Comparison of ENCODE assay signal across 9 mouse cellular contexts in the genomic region with DNA sequence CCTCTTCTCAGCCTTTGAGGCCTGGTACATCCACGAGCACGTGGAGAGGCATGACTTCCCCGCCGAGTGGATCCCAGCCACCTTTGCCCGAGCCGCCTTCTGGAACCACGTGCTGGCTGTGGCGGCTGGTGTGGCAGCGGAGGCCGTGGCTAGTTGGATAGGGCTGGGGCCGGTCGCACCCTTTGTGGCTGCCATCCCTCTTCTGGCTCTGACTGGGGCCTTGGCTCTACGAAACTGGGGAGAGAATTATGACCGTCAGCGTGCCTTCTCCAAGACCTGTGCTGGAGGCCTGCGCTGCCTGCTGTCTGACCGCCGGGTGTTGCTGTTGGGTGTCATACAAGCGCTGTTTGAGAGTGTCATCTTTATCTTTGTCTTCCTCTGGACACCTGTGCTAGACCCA. TPM values are rescaled to one million over a fixed set of nuclear protein-coding genes. Genes with fewer than 3 reads are reported as not detected.
DNase-seq lines count a peak whose midpoint lies in the region; ATAC-seq lines count a peak whose summit lies in the region.
"Had no signal": no experiment of that assay in that cellular context is flagged by ENCODE, and none has a peak within 500 bp of the region (broad histone marks: within the 10 kb centered on the region; RNA-seq: fewer than 3 reads in every experiment).

No protein-coding gene starts in this region.

- H3K36me3 ChIP-seq in forebrain, embryonic 13.5 days (ENCODE audit: poor library complexity, severe bottlenecking) = peaks cover 24% of the 10 kb centered on the region
- peaks cover 22% of the 10 kb centered on the region for H3K36me3 ChIP-seq in forebrain, embryonic 14.5 days (ENCODE audit: control insufficient read depth, insufficient read depth, low read length)
- peaks cover 2% of the 10 kb centered on the region; the same call in 1 of the 2 replicates for H3K36me3 ChIP-seq in neural tube, embryonic 11.5 days (ENCODE audit: control insufficient read depth, insufficient read depth, low read length)
- H3K36me3 ChIP-seq in liver, embryonic 12.5 days = peaks cover 19% of the 10 kb centered on the region

- H3K27ac ChIP-seq in forebrain, embryonic 13.5 days = no peak overlapping the region
- H3K27ac ChIP-seq in forebrain, embryonic 14.5 days (ENCODE audit: low read depth, low read length) = no peak overlapping the region
- no peak overlapping the region for H3K27ac ChIP-seq in neural tube, embryonic 11.5 days (ENCODE audit: low read depth, low read length)
- 0 out of 2 replicates have a peak overlapping the region, but pooled peaks have one; percentile 87 for H3K27ac ChIP-seq in liver, embryonic 12.5 days

- DNase-seq in forebrain, embryonic 14.5 days (ENCODE audit: low spot score) = no peak
- DNase-seq in neural tube, embryonic 11.5 days (ENCODE audit: low spot score) = no peak
- DNase-seq in neural tube, embryonic 10.5 days (ENCODE audit: extremely low spot score, low spot score) = no peak
- no peak for DNase-seq in adrenal gland, adult 2 months
- DNase-seq in MN1 (ENCODE audit: low spot score) = no peak

- peak overlapping the region; percentile 76; the same call in 1 of the 2 replicates for H3K9ac ChIP-seq in forebrain, embryonic 13.5 days
- no peak overlapping the region for H3K9ac ChIP-seq in forebrain, embryonic 14.5 days (ENCODE audit: low read length)
- H3K9ac ChIP-seq in neural tube, embryonic 11.5 days (ENCODE audit: low read length) = no peak overlapping the region; the same call in 1 of the 2 replicates
- peak overlapping the region; percentile 82 for H3K9ac ChIP-seq in liver, embryonic 12.5 days

- peak overlapping the region; percentile 66 for H3K4me3 ChIP-seq in forebrain, embryonic 13.5 days
- H3K4me3 ChIP-seq in forebrain, embryonic 14.5 days (ENCODE audit: low read depth, low read length) = no peak overlapping the region
- no peak overlapping the region for H3K4me3 ChIP-seq in neural tube, embryonic 11.5 days (ENCODE audit: low read depth, low read length)
- H3K4me3 ChIP-seq in liver, embryonic 12.5 days = peak overlapping the region; percentile 85

- peaks cover 15% of the 10 kb centered on the region for H3K4me1 ChIP-seq in forebrain, embryonic 13.5 days
- peaks cover 6% of the 10 kb centered on the region for H3K4me1 ChIP-seq in forebrain, embryonic 14.5 days (ENCODE audit: control insufficient read depth, insufficient read depth, low read length)
- H3K4me1 ChIP-seq in neural tube, embryonic 11.5 days (ENCODE audit: control insufficient read depth, insufficient read depth, low read length) = peaks cover 7% of the 10 kb centered on the region; the same call in 1 of the 2 replicates
- H3K4me1 ChIP-seq in liver, embryonic 12.5 days = peaks cover 62% of the 10 kb centered on the region

- no peaks in the 10 kb centered on the region for H3K9me3 ChIP-seq in forebrain, embryonic 13.5 days (replicated peaks)
- H3K9me3 ChIP-seq in forebrain, embryonic 14.5 days (replicated peaks; ENCODE audit: control insufficient read depth, low read length) = no peaks in the 10 kb centered on the region
- H3K9me3 ChIP-seq in neural tube, embryonic 11.5 days (ENCODE audit: control insufficient read depth, low read length) = no peaks in the 10 kb centered on the region
- H3K9me3 ChIP-seq in liver, embryonic 12.5 days (replicated peaks) = no peaks in the 10 kb centered on the region

- H3K27me3 ChIP-seq in forebrain, embryonic 13.5 days = no peaks in the 10 kb centered on the region
- no peaks in the 10 kb centered on the region for H3K27me3 ChIP-seq in forebrain, embryonic 14.5 days (replicated peaks; ENCODE audit: control insufficient read depth, insufficient read depth, low read length)
- no peaks in the 10 kb centered on the region for H3K27me3 ChIP-seq in neural tube, embryonic 11.5 days (ENCODE audit: control insufficient read depth, insufficient read depth, low read length)
- no peaks in the 10 kb centered on the region for H3K27me3 ChIP-seq in liver, embryonic 12.5 days (replicated peaks)

- WGBS in forebrain, embryonic 13.5 days = 92% methylated on average over 19 of the region's 19 CpGs
- 94% methylated on average over 19 of the region's 19 CpGs for WGBS in forebrain, embryonic 14.5 days
- 97% methylated on average over 19 of the region's 19 CpGs for WGBS in neural tube, embryonic 11.5 days
- WGBS in liver, embryonic 12.5 days (ENCODE audit: insufficient replicate concordance) = 85% methylated on average over 19 of the region's 19 CpGs

- H3K4me2 ChIP-seq in forebrain, embryonic 13.5 days = peak overlapping the region; percentile 97
- H3K4me2 ChIP-seq in forebrain, embryonic 14.5 days (ENCODE audit: low read length) = no peak overlapping the region
- peak overlapping the region; percentile 89; the same call in 1 of the 2 replicates for H3K4me2 ChIP-seq in neural tube, embryonic 11.5 days (ENCODE audit: low read depth)
- peak overlapping the region; percentile 83 for H3K4me2 ChIP-seq in liver, embryonic 12.5 days

- ATAC-seq in forebrain, embryonic 13.5 days = no peak
- no peak for ATAC-seq in forebrain, embryonic 14.5 days
- ATAC-seq in neural tube, embryonic 11.5 days (ENCODE audit: insufficient read depth, low FRiP score, low TSS enrichment) = no peak
- no peak for ATAC-seq in liver, embryonic 12.5 days
- no peak for ATAC-seq in CD4-positive, CD25-positive, alpha-beta regulatory T cell, adult 4 months

RNA-seq across cellular contexts. Expression of gene Mfsd5, which starts 1.4 kb away (rescaled TPM):
- polyA plus RNA-seq in forebrain, embryonic 13.5 days (2015; fragmentation: Nextera tagmentation; extraction: Ambion mirVana) = 46.7 and 48.9 TPM in 2 replicates
- 43.8 and 48.8 TPM in 2 replicates for polyA plus RNA-seq in forebrain, embryonic 14.5 days (2014; fragmentation: Nextera tagmentation; extraction: Ambion mirVana)
- 59.7 and 66.7 TPM in 2 replicates for polyA plus RNA-seq in neural tube, embryonic 11.5 days (2014; fragmentation: Nextera tagmentation; extraction: Ambion mirVana)
- polyA plus RNA-seq in liver, embryonic 12.5 days (2016; fragmentation: Nextera tagmentation; extraction: Ambion mirVana) = 40.8 and 41.6 TPM in 2 replicates
- polyA plus RNA-seq in CD4-positive, CD25-positive, alpha-beta regulatory T cell, adult 4 months (2017; shearing (Covaris generic)) = 10 to 100 TPM; 28.3 to 31.4 TPM
- 10 to 100 TPM; 38.2 to 46.3 TPM for total RNA-seq in adrenal gland, adult 2 months (2021)
- polyA plus RNA-seq in adrenal gland, adult 2 months (2012; rRNA removed) = 99.6 and 108 TPM in 2 replicates

RNA-seq across cellular contexts. Expression of gene Gm9918, which starts 10.3 kb away (rescaled TPM):
- polyA plus RNA-seq in forebrain, embryonic 13.5 days (2015; fragmentation: Nextera tagmentation; extraction: Ambion mirVana) = 0.09 TPM in 1 of 2 replicates, not detected in the other
- not detected in 2 replicates for polyA plus RNA-seq in forebrain, embryonic 14.5 days (2014; fragmentation: Nextera tagmentation; extraction: Ambion mirVana)
- polyA plus RNA-seq in neural tube, embryonic 11.5 days (2014; fragmentation: Nextera tagmentation; extraction: Ambion mirVana) = 0.20 and 0.39 TPM in 2 replicates
- polyA plus RNA-seq in liver, embryonic 12.5 days (2016; fragmentation: Nextera tagmentation; extraction: Ambion mirVana) = not detected in 2 replicates
- polyA plus RNA-seq in CD4-positive, CD25-positive, alpha-beta regulatory T cell, adult 4 months (2017; shearing (Covaris generic)) = not detected
- not detected for total RNA-seq in adrenal gland, adult 2 months (2021)
- polyA plus RNA-seq in adrenal gland, adult 2 months (2012; rRNA removed) = 0.47 and 0.87 TPM in 2 replicates
- total RNA-seq: hematopoietic stem cell, adult 5-6 weeks had no signal

RNA-seq across cellular contexts. Expression of gene Espl1, which starts 15.4 kb away (rescaled TPM):
- 19.7 and 27.3 TPM in 2 replicates for polyA plus RNA-seq in forebrain, embryonic 13.5 days (2015; fragmentation: Nextera tagmentation; extraction: Ambion mirVana)
- polyA plus RNA-seq in forebrain, embryonic 14.5 days (2014; fragmentation: Nextera tagmentation; extraction: Ambion mirVana) = 11.5 and 13.5 TPM in 2 replicates
- 36.2 and 37.9 TPM in 2 replicates for polyA plus RNA-seq in neural tube, embryonic 11.5 days (2014; fragmentation: Nextera tagmentation; extraction: Ambion mirVana)
- polyA plus RNA-seq in liver, embryonic 12.5 days (2016; fragmentation: Nextera tagmentation; extraction: Ambion mirVana) = 38.6 and 39.4 TPM in 2 replicates
- polyA plus RNA-seq in CD4-positive, CD25-positive, alpha-beta regulatory T cell, adult 4 months (2017; shearing (Covaris generic)) = 1 to 10 TPM; 1.5 to 6.7 TPM
- 1 to 10 TPM in 1 of 2 experiments, under 1 TPM in 1; 0.86 to 2.5 TPM for total RNA-seq in adrenal gland, adult 2 months (2021)
- 1.8 and 2.2 TPM in 2 replicates for polyA plus RNA-seq in adrenal gland, adult 2 months (2012; rRNA removed)

RNA-seq across cellular contexts. Expression of gene Rarg, which starts 23.3 kb away (rescaled TPM):
- polyA plus RNA-seq in forebrain, embryonic 13.5 days (2015; fragmentation: Nextera tagmentation; extraction: Ambion mirVana) = 3.2 and 4.2 TPM in 2 replicates
- 4.0 and 5.3 TPM in 2 replicates for polyA plus RNA-seq in forebrain, embryonic 14.5 days (2014; fragmentation: Nextera tagmentation; extraction: Ambion mirVana)
- polyA plus RNA-seq in neural tube, embryonic 11.5 days (2014; fragmentation: Nextera tagmentation; extraction: Ambion mirVana) = 24.0 and 26.4 TPM in 2 replicates
- polyA plus RNA-seq in liver, embryonic 12.5 days (2016; fragmentation: Nextera tagmentation; extraction: Ambion mirVana) = 4.4 and 4.9 TPM in 2 replicates
- 10 to 100 TPM; 17.7 to 18.3 TPM for polyA plus RNA-seq in CD4-positive, CD25-positive, alpha-beta regulatory T cell, adult 4 months (2017; shearing (Covaris generic))
- total RNA-seq in adrenal gland, adult 2 months (2021) = 10 to 100 TPM; 21.0 to 35.8 TPM
- 29.9 and 32.4 TPM in 2 replicates for polyA plus RNA-seq in adrenal gland, adult 2 months (2012; rRNA removed)

RNA-seq across cellular contexts. Expression of gene Pfdn5, which starts 45.3 kb away (rescaled TPM):
- polyA plus RNA-seq in forebrain, embryonic 13.5 days (2015; fragmentation: Nextera tagmentation; extraction: Ambion mirVana) = 470 and 502 TPM in 2 replicates
- 509 and 642 TPM in 2 replicates for polyA plus RNA-seq in forebrain, embryonic 14.5 days (2014; fragmentation: Nextera tagmentation; extraction: Ambion mirVana)
- 386 and 396 TPM in 2 replicates for polyA plus RNA-seq in neural tube, embryonic 11.5 days (2014; fragmentation: Nextera tagmentation; extraction: Ambion mirVana)
- 150 and 168 TPM in 2 replicates for polyA plus RNA-seq in liver, embryonic 12.5 days (2016; fragmentation: Nextera tagmentation; extraction: Ambion mirVana)
- 1,000 to 10,000 TPM; 1,296 to 1,302 TPM for polyA plus RNA-seq in CD4-positive, CD25-positive, alpha-beta regulatory T cell, adult 4 months (2017; shearing (Covaris generic))
- total RNA-seq in adrenal gland, adult 2 months (2021) = 100 to 1,000 TPM; 416 to 441 TPM
- polyA plus RNA-seq in adrenal gland, adult 2 months (2012; rRNA removed) = 19.1 and 19.8 TPM in 2 replicates

Comparison
In these comparisons a context has a peak if more than half of its experiments do, and no peak if none do; other contexts are left out.
1. H3K4me3 ChIP-seq: peak in forebrain, embryonic 13.5 days (single experiment) and liver, embryonic 12.5 days (single experiment); none in forebrain, embryonic 14.5 days (single experiment) and neural tube, embryonic 11.5 days (single experiment).
2. H3K9ac ChIP-seq: peak in forebrain, embryonic 13.5 days (single experiment) and liver, embryonic 12.5 days (single experiment); none in forebrain, embryonic 14.5 days (single experiment) and neural tube, embryonic 11.5 days (single experiment).